Mouse (Mus musculus) neutrophil, adult 5-6 weeks (primary cell): Measurements from ENCODE around the gene Sh3rf3. TPM values are rescaled to one million over a fixed set of nuclear protein-coding genes. Genes with fewer than 3 reads are reported as not detected.
"Not testable (repeated sequence)": the region's sequence is repeated elsewhere in the genome, so short reads cannot be mapped to it uniquely, and the experiment has no call there.

ENCODE experiments used
- ATAC-seq: fragments of 151-379, 151-347 bp; 2 replicates; pipeline ENCODE4 v1.8.0; 2017; ENCODE audit warnings: mild to moderate bottlenecking, moderate TSS enrichment; ENCODE audit not compliant: insufficient number of reproducible peaks, poor library complexity, low FRiP score, severe bottlenecking; ENCODE audit errors: extremely low read depth
- total RNA-seq: library from RNA; stranded (forward); fragments of 200-1000 nt; gene quantifications from 2 replicates; pipeline ENCODE4 v1.2.3, GENCODE M21; 2017

Gene Sh3rf3
- total RNA-seq, 1 experiment from 2014 or later = not detected

- ATAC-seq = no peak
These were observed 259.7 kb downstream of the Sh3rf3 start for GRCm38 (mm10) chr10:59072827-59073226.

GRCm38 (mm10) chr10:59076681-59077080 is 263.5 kb downstream of the Sh3rf3 start:
- ATAC-seq = no peak

GRCm38 (mm10) chr10:59077909-59078308 is 264.8 kb downstream of the Sh3rf3 start:
- ATAC-seq = no peak

GRCm38 (mm10) chr10:59085604-59086003 is 272.4 kb downstream of the Sh3rf3 start:
- ATAC-seq = no peak

- no peak for ATAC-seq
These were observed 273.4 kb downstream of the Sh3rf3 start for GRCm38 (mm10) chr10:59086578-59086977.

GRCm38 (mm10) chr10:59089861-59090621 is 276.9 kb downstream of the Sh3rf3 start:
- no peak for ATAC-seq

- no peak for ATAC-seq
These were observed 277.4 kb downstream of the Sh3rf3 start for GRCm38 (mm10) chr10:59090622-59090971.

GRCm38 (mm10) chr10:59091556-59091955 is 278.4 kb downstream of the Sh3rf3 start:
- ATAC-seq = no peak

- no peak for ATAC-seq
These were observed 278.8 kb downstream of the Sh3rf3 start for GRCm38 (mm10) chr10:59091988-59092387.

- ATAC-seq = not testable (repeated sequence)
These were observed 289.9 kb downstream of the Sh3rf3 start for GRCm38 (mm10) chr10:59103076-59103475.

GRCm38 (mm10) chr10:59104683-59105082 is 291.5 kb downstream of the Sh3rf3 start:
- ATAC-seq = no peak

GRCm38 (mm10) chr10:59105885-59106284 is 292.7 kb downstream of the Sh3rf3 start:
- ATAC-seq = no peak

GRCm38 (mm10) chr10:59106644-59107043 is 293.5 kb downstream of the Sh3rf3 start:
- ATAC-seq = no peak

- ATAC-seq = no peak
These were observed 295.9 kb downstream of the Sh3rf3 start for GRCm38 (mm10) chr10:59109015-59109414.

GRCm38 (mm10) chr10:59110386-59110785 is 297.2 kb downstream of the Sh3rf3 start:
- ATAC-seq = no peak

- no peak for ATAC-seq
These were observed 299.6 kb downstream of the Sh3rf3 start for GRCm38 (mm10) chr10:59112755-59113154.

- ATAC-seq = no peak
These were observed 300.2 kb downstream of the Sh3rf3 start for GRCm38 (mm10) chr10:59113386-59113785.

- ATAC-seq = no peak
These were observed 301.6 kb downstream of the Sh3rf3 start for GRCm38 (mm10) chr10:59114535-59115291.

GRCm38 (mm10) chr10:59115691-59116090 is 302.5 kb downstream of the Sh3rf3 start:
- no peak for ATAC-seq

GRCm38 (mm10) chr10:59116331-59116730 is 303.2 kb downstream of the Sh3rf3 start:
- no peak for ATAC-seq
